Mouse (Mus musculus) heart, embryonic 13.5 days (tissue): ENCODE data around the gene Cela3a. TPM values are rescaled to one million over a fixed set of nuclear protein-coding genes. Genes with fewer than 3 reads are reported as not detected.
A peak's percentile ranks its signal among the peaks of the same experiment; 100 is the strongest.
"Not testable (repeated sequence)": the region's sequence is repeated elsewhere in the genome, so short reads cannot be mapped to it uniquely, and the experiment has no call there.

ENCODE experiments used
- ATAC-seq: fragments of 200-750 bp; cut with Nextera tagmentation; 2 replicates; pipeline ENCODE4 v1.8.0; 2017; ENCODE audit warnings: moderate TSS enrichment; ENCODE audit not compliant: insufficient number of reproducible peaks, low FRiP score, low TSS enrichment; ENCODE audit errors: extremely low read depth
- H3K27ac ChIP-seq: fragments of 300-500 bp; sonication (generic); replicated peaks from 2 replicates; pipeline ENCODE4 v1.5.1; 2015; ENCODE audit warnings: moderate library complexity, mild to moderate bottlenecking, inconsistent platforms
- H3K27me3 ChIP-seq: fragments of 300-500 bp; sonication (generic); replicated peaks from 2 replicates; pipeline ENCODE4 v1.6.1; 2015; ENCODE audit warnings: mild to moderate bottlenecking, inconsistent platforms
- H3K36me3 ChIP-seq: fragments of 300-500 bp; sonication (generic); 2 replicates; pipeline ENCODE4 v1.6.1; 2015; ENCODE audit warnings: mild to moderate bottlenecking, inconsistent platforms
- H3K4me1 ChIP-seq: fragments of 300-500 bp; sonication (generic); 2 replicates; pipeline ENCODE4 v1.6.1; 2015; ENCODE audit warnings: inconsistent platforms
- H3K4me2 ChIP-seq: fragments of 300-500 bp; sonication (generic); 2 replicates; pipeline ENCODE4 v1.6.1; 2015; ENCODE audit warnings: inconsistent platforms, mild to moderate bottlenecking, moderate library complexity
- H3K4me3 ChIP-seq: fragments of 300-500 bp; sonication (generic); 2 replicates; pipeline ENCODE4 v1.5.1; 2015; ENCODE audit warnings: moderate library complexity, mild to moderate bottlenecking, inconsistent platforms
- H3K9ac ChIP-seq: fragments of 300-500 bp; sonication (generic); 2 replicates; pipeline ENCODE4 v1.6.1; 2015; ENCODE audit warnings: inconsistent platforms, mild to moderate bottlenecking, moderate library complexity
- H3K9me3 ChIP-seq: fragments of 300-500 bp; sonication (generic); 2 replicates; pipeline ENCODE4 v1.6.1; 2016; ENCODE audit warnings: inconsistent platforms
- WGBS: fragments of 180-500 bp; shearing (Covaris S2); methylation state at CpG from one replicate; pipeline ENCODE4 v1.1.7; 2015; ENCODE audit warnings: mixed read lengths; 5-methylcytosine and 5-hydroxymethylcytosine counted together
- polyA plus RNA-seq: library from polyadenylated mRNA; unstranded; fragments of >200 nt; fragmentation: Nextera tagmentation; extraction: Ambion mirVana; gene quantifications from 2 replicates; pipeline ENCODE4 v1.2.1, GENCODE M21; 2015

Cela3a gene
- polyA plus RNA-seq, 1 experiment from 2014 or later: not detected

GRCm38 (mm10) chr4:137412185-137412709, 2.7 kb upstream of the Cela3a start:
- 54% methylated on average over 7 of the region's 7 CpGs for WGBS
- H3K9ac ChIP-seq, H3K4me3 ChIP-seq, H3K4me1 ChIP-seq, H3K27me3 ChIP-seq, H3K9me3 ChIP-seq, ATAC-seq, H3K36me3 ChIP-seq, H3K4me2 ChIP-seq: not testable (repeated sequence)
- H3K27ac ChIP-seq: peak overlapping the region; percentile 8; the same call in 1 of the 2 replicates

GRCm38 (mm10) chr4:137405571-137405970, 4.0 kb downstream of the Cela3a start:
- 69% methylated on average over 3 of the region's 3 CpGs for WGBS

GRCm38 (mm10) chr4:137396641-137397525, 12.7 kb downstream of the Cela3a start:
- Histone ChIP-seq H3K4me2 (no peak overlapping the region), H3K36me3 (no peaks in the 10 kb centered on the region), H3K4me3 (no peak overlapping the region), H3K9ac (no peak overlapping the region), H3K27me3 (no peaks in the 10 kb centered on the region), H3K4me1 (no peaks in the 10 kb centered on the region), H3K27ac (no peak overlapping the region), H3K9me3 (peaks cover 3% of the 10 kb centered on the region; the same call in 1 of the 2 replicates)
- no peak for ATAC-seq
- 64% methylated on average over 15 of the region's 15 CpGs for WGBS

More at GRCm38 (mm10) chr4:137405571-137405970, 4.0 kb downstream of the Cela3a start:
- Histone ChIP-seq H3K4me3 (no peak overlapping the region), H3K4me2 (no peak overlapping the region), H3K36me3 (no peaks in the 10 kb centered on the region), H3K27ac (no peak overlapping the region), H3K9ac (no peak overlapping the region), H3K27me3 (no peaks in the 10 kb centered on the region; the same call in 1 of the 2 replicates), H3K9me3 (no peaks in the 10 kb centered on the region), H3K4me1 (no peaks in the 10 kb centered on the region)
- ATAC-seq: no peak

GRCm38 (mm10) chr4:137393378-137394135, 16.0 kb downstream of the Cela3a start:
- 49% methylated on average over 9 of the region's 9 CpGs for WGBS
- H3K4me3 ChIP-seq: no peak overlapping the region
- no peak overlapping the region for H3K27ac ChIP-seq
- no peaks in the 10 kb centered on the region for H3K27me3 ChIP-seq
- peaks cover 7% of the 10 kb centered on the region for H3K4me1 ChIP-seq
- H3K36me3 ChIP-seq: 0 out of 2 replicates have a peak, but pooled peaks cover 6% of the 10 kb centered on the region
- 0 out of 2 replicates have a peak overlapping the region, but pooled peaks have one; percentile 19 for H3K9ac ChIP-seq
- no peak for ATAC-seq
- H3K9me3 ChIP-seq: peaks cover 3% of the 10 kb centered on the region; the same call in 1 of the 2 replicates
- no peak overlapping the region for H3K4me2 ChIP-seq

GRCm38 (mm10) chr4:137392874-137393273, 16.7 kb downstream of the Cela3a start:
- ATAC-seq: no peak
- Histone ChIP-seq H3K9me3 (peaks cover 3% of the 10 kb centered on the region; the same call in 1 of the 2 replicates), H3K4me3 (no peak overlapping the region), H3K9ac (0 out of 2 replicates have a peak overlapping the region, but pooled peaks have one; percentile 7), H3K27ac (no peak overlapping the region), H3K4me1 (peaks cover 7% of the 10 kb centered on the region), H3K27me3 (no peaks in the 10 kb centered on the region), H3K36me3 (0 out of 2 replicates have a peak, but pooled peaks cover 6% of the 10 kb centered on the region), H3K4me2 (no peak overlapping the region)
- WGBS: 78% methylated on average over 9 of the region's 9 CpGs

- no peak overlapping the region for H3K4me2 ChIP-seq
- 0 out of 2 replicates have a peak, but pooled peaks cover 6% of the 10 kb centered on the region for H3K36me3 ChIP-seq
- H3K4me3 ChIP-seq: no peak overlapping the region
- ATAC-seq: no peak
- peaks cover 15% of the 10 kb centered on the region for H3K4me1 ChIP-seq
- H3K27ac ChIP-seq: no peak overlapping the region
- peaks cover 3% of the 10 kb centered on the region; the same call in 1 of the 2 replicates for H3K9me3 ChIP-seq
- H3K9ac ChIP-seq: no peak overlapping the region
- WGBS: 80% methylated on average over 3 of the region's 3 CpGs
- no peaks in the 10 kb centered on the region for H3K27me3 ChIP-seq
Measured at GRCm38 (mm10) chr4:137391287-137391686, 18.3 kb downstream of the Cela3a start.

GRCm38 (mm10) chr4:137390196-137390595, 19.4 kb downstream of the Cela3a start:
- no peaks in the 10 kb centered on the region for H3K9me3 ChIP-seq
- no peak overlapping the region for H3K9ac ChIP-seq
- H3K4me3 ChIP-seq: no peak overlapping the region
- WGBS: 88% methylated on average over 4 of the region's 4 CpGs
- no peak for ATAC-seq
- H3K4me1 ChIP-seq: peaks cover 15% of the 10 kb centered on the region
- no peak overlapping the region for H3K27ac ChIP-seq
- no peaks in the 10 kb centered on the region for H3K27me3 ChIP-seq
- no peak overlapping the region for H3K4me2 ChIP-seq
- 0 out of 2 replicates have a peak, but pooled peaks cover 6% of the 10 kb centered on the region for H3K36me3 ChIP-seq

- Histone ChIP-seq H3K9ac (peak overlapping the region; percentile 93), H3K4me1 (peaks cover 15% of the 10 kb centered on the region), H3K36me3 (0 out of 2 replicates have a peak, but pooled peaks cover 6% of the 10 kb centered on the region), H3K27me3 (no peaks in the 10 kb centered on the region), H3K4me2 (peak overlapping the region; percentile 85), H3K27ac (peak overlapping the region; percentile 93), H3K4me3 (peak overlapping the region; percentile 79), H3K9me3 (no peaks in the 10 kb centered on the region)
- WGBS: 47% methylated on average over 6 of the region's 6 CpGs
- ATAC-seq: no peak
Measured at GRCm38 (mm10) chr4:137388983-137389382, 20.6 kb downstream of the Cela3a start.

GRCm38 (mm10) chr4:137388059-137388794, 21.4 kb downstream of the Cela3a start:
- H3K9me3 ChIP-seq: no peaks in the 10 kb centered on the region
- peak overlapping the region; percentile 85 for H3K4me2 ChIP-seq
- peak; percentile 74 for ATAC-seq
- peak overlapping the region; percentile 93 for H3K27ac ChIP-seq
- no peaks in the 10 kb centered on the region for H3K27me3 ChIP-seq
- H3K4me1 ChIP-seq: peaks cover 15% of the 10 kb centered on the region
- WGBS: under 1% methylated on average over 46 of the region's 46 CpGs
- H3K36me3 ChIP-seq: 0 out of 2 replicates have a peak, but pooled peaks cover 6% of the 10 kb centered on the region
- H3K9ac ChIP-seq: peak overlapping the region; percentile 93
- H3K4me3 ChIP-seq: peak overlapping the region; percentile 79

GRCm38 (mm10) chr4:137387482-137388058, 22.0 kb downstream of the Cela3a start:
- Histone ChIP-seq H3K9me3 (no peaks in the 10 kb centered on the region), H3K4me2 (peak overlapping the region; percentile 85), H3K4me3 (peak overlapping the region; percentile 79), H3K36me3 (0 out of 2 replicates have a peak, but pooled peaks cover 6% of the 10 kb centered on the region), H3K4me1 (peaks cover 15% of the 10 kb centered on the region), H3K9ac (peak overlapping the region; percentile 93), H3K27ac (peak overlapping the region; percentile 93), H3K27me3 (no peaks in the 10 kb centered on the region)
- under 1% methylated on average over 20 of the region's 20 CpGs for WGBS
- ATAC-seq: no peak
